Mouse (Mus musculus): Measurements from ENCODE around the gene Jund.

GRCm38 (mm10) chr8:70720739-70721138 lies 22.0 kb downstream of the Jund start:
- TF ChIP-seq CTCF (IDR thresholded peaks at IDR 0.05; ENCODE audit: control insufficient read depth, insufficient read depth, insufficient read length) (peak; percentile 71), MYOD1 (IDR thresholded peaks at IDR 0.05; ENCODE audit: control insufficient read depth, insufficient read length, low read depth) (no peak), MAX (IDR thresholded peaks at IDR 0.05) (no peak), USF1 (IDR thresholded peaks at IDR 0.05; ENCODE audit: low read depth) (no peak), MYOG (IDR thresholded peaks at IDR 0.05; ENCODE audit: control insufficient read depth, extremely low read depth, insufficient read length) (no peak), FOSL1 (IDR thresholded peaks at IDR 0.05; ENCODE audit: insufficient read depth, low read length, poor library complexity, severe bottlenecking) (no peak), CEBPB (IDR thresholded peaks at IDR 0.05; ENCODE audit: low read depth) (no peak)
